Mouse (Mus musculus) lung, postnatal 0 days (tissue): ENCODE measurements around the gene Ntf5. TPM values are rescaled to one million over a fixed set of nuclear protein-coding genes. Genes with fewer than 3 reads are reported as not detected.

Source experiments
- ATAC-seq: fragments of 200-750 bp; cut with Nextera tagmentation; 2 replicates; pipeline ENCODE4 v1.8.0; 2017; ENCODE audit warnings: moderate library complexity
- DNase-seq: peaks from one replicate; pipeline ENCODE4 v3.0.0-alpha.2; 2016; ENCODE audit warnings: low spot score
- H3K27ac ChIP-seq: fragments of 300-500 bp; sonication (generic); 2 replicates; pipeline ENCODE4 v1.5.1; 2014; ENCODE audit warnings: antibody characterized with exemption, mild to moderate bottlenecking, low read length, mixed read lengths
- H3K27me3 ChIP-seq: fragments of 300-500 bp; sonication (generic); replicated peaks from 2 replicates; pipeline ENCODE4 v1.6.1; 2014; ENCODE audit warnings: low read length, mixed read lengths; ENCODE audit not compliant: insufficient read depth
- H3K36me3 ChIP-seq: fragments of 300-500 bp; sonication (generic); 2 replicates; pipeline ENCODE4 v1.6.1; 2014; ENCODE audit warnings: low read length, mixed read lengths; ENCODE audit not compliant: insufficient read depth
- H3K4me1 ChIP-seq: fragments of 300-500 bp; sonication (generic); 2 replicates; pipeline ENCODE4 v1.6.1; 2014; ENCODE audit warnings: antibody characterized with exemption, low read depth, low read length, mixed read lengths; ENCODE audit not compliant: insufficient read depth
- H3K4me2 ChIP-seq: fragments of 300-500 bp; sonication (generic); replicated peaks from 2 replicates; pipeline ENCODE4 v1.6.1; 2014; ENCODE audit warnings: low read depth, mild to moderate bottlenecking, low read length, moderate library complexity, mixed read lengths
- H3K4me3 ChIP-seq: fragments of 300-500 bp; sonication (generic); 2 replicates; pipeline ENCODE4 v1.5.1; 2014; ENCODE audit warnings: low read depth, low read length
- H3K9ac ChIP-seq: fragments of 300-500 bp; sonication (generic); replicated peaks from 2 replicates; pipeline ENCODE4 v1.6.1; 2014; ENCODE audit warnings: low read depth, mild to moderate bottlenecking
- H3K9me3 ChIP-seq: fragments of 300-500 bp; sonication (generic); 2 replicates; pipeline ENCODE4 v1.6.1; 2016; ENCODE audit warnings: low read length, mixed read lengths
- CTCF ChIP-seq: IDR thresholded peaks from 2 replicates; pipeline ENCODE4 v1.5.1; 2016; ENCODE audit warnings: antibody characterized with exemption, mild to moderate bottlenecking
- EP300 ChIP-seq: IDR thresholded peaks from 2 replicates; pipeline ENCODE4 v1.6.1; 2016; ENCODE audit warnings: antibody characterized with exemption, mild to moderate bottlenecking, control low read depth
- WGBS: fragments of 180-500 bp; shearing (Covaris S2); extraction: QIAGEN DNeasy Blood & Tissue Kit; methylation state at CpG from one replicate; pipeline ENCODE4 v1.1.7; 2014; 5-methylcytosine and 5-hydroxymethylcytosine counted together
- polyA plus RNA-seq: library from polyadenylated mRNA; unstranded; fragments of >200 nt; fragmentation: Nextera tagmentation; extraction: Ambion mirVana; gene quantifications from 2 replicates; pipeline ENCODE4 v1.2.1, GENCODE M21; 2015

The Ntf5 gene
- polyA plus RNA-seq, 1 experiment from 2014 or later, result 7.1 TPM

GRCm38 (mm10) chr7:45401521-45402085 lies 11.9 kb upstream of the Ntf5 start:
- H3K4me2 ChIP-seq, result no peak overlapping the region
- TF ChIP-seq EP300 (no peak), CTCF (no peak)
- WGBS, result 56% methylated on average over 10 of the region's 10 CpGs
- H3K36me3 ChIP-seq, result no peaks in the 10 kb centered on the region
- no peak overlapping the region for H3K4me3 ChIP-seq
- H3K27ac ChIP-seq, result no peak overlapping the region
- no peak overlapping the region for H3K9ac ChIP-seq
- H3K27me3 ChIP-seq, result peaks cover 6% of the 10 kb centered on the region
- ATAC-seq (no peak), DNase-seq (no peak)
- H3K4me1 ChIP-seq, result 0 out of 2 replicates have a peak, but pooled peaks cover 5% of the 10 kb centered on the region
- no peaks in the 10 kb centered on the region for H3K9me3 ChIP-seq

GRCm38 (mm10) chr7:45403532-45404261 lies 9.8 kb upstream of the Ntf5 start:
- 46% methylated on average over 6 of the region's 6 CpGs for WGBS
- DNase-seq (peak; percentile 80), ATAC-seq (peak; percentile 30; the same call in 1 of the 2 replicates)
- no peak overlapping the region for H3K4me3 ChIP-seq
- H3K4me1 ChIP-seq, result 0 out of 2 replicates have a peak, but pooled peaks cover 5% of the 10 kb centered on the region
- peaks cover 24% of the 10 kb centered on the region for H3K27me3 ChIP-seq
- no peak overlapping the region for H3K9ac ChIP-seq
- no peak for TF ChIP-seq EP300
- peak; percentile 78 for TF ChIP-seq CTCF
- H3K4me2 ChIP-seq, result no peak overlapping the region
- H3K9me3 ChIP-seq, result no peaks in the 10 kb centered on the region
- H3K27ac ChIP-seq, result no peak overlapping the region
- H3K36me3 ChIP-seq, result no peaks in the 10 kb centered on the region

GRCm38 (mm10) chr7:45405091-45406075 lies 8.1 kb upstream of the Ntf5 start, which contains the start of gene Kcna7:
Gene Kcna7 (plus strand): TSS chr7:45405653.
- H3K27me3 ChIP-seq, result peaks cover 33% of the 10 kb centered on the region
- H3K4me1 ChIP-seq, result 0 out of 2 replicates have a peak, but pooled peaks cover 5% of the 10 kb centered on the region
- H3K36me3 ChIP-seq, result no peaks in the 10 kb centered on the region
- WGBS, result 9% methylated on average over 28 of the region's 28 CpGs
- no peaks in the 10 kb centered on the region for H3K9me3 ChIP-seq
- peak within 1 kb of the TSS; percentile 39 for H3K4me3 ChIP-seq
- DNase-seq, result peak; percentile 73
- no peak within 1 kb of the TSS for H3K9ac ChIP-seq
- TF ChIP-seq EP300, result no peak
- peak; percentile 91 for TF ChIP-seq CTCF
- peak; percentile 60 for ATAC-seq
- peak within 1 kb of the TSS; percentile 64 for H3K4me2 ChIP-seq
- H3K27ac ChIP-seq, result no peak within 1 kb of the TSS

GRCm38 (mm10) chr7:45406157-45407156 lies 7.0 kb upstream of the Ntf5 start:
- Histone ChIP-seq H3K4me2 (peak overlapping the region; percentile 64), H3K27ac (no peak overlapping the region), H3K36me3 (no peaks in the 10 kb centered on the region), H3K9me3 (no peaks in the 10 kb centered on the region), H3K9ac (no peak overlapping the region), H3K4me3 (peak overlapping the region; percentile 39), H3K27me3 (peaks cover 33% of the 10 kb centered on the region), H3K4me1 (0 out of 2 replicates have a peak, but pooled peaks cover 5% of the 10 kb centered on the region)
- DNase-seq (peak; percentile 30), ATAC-seq (peak; percentile 38)
- 1% methylated on average over 109 of the region's 114 CpGs for WGBS
- no peak for TF ChIP-seq EP300
- TF ChIP-seq CTCF, result peak; percentile 18; the same call in 1 of the 2 replicates

GRCm38 (mm10) chr7:45407836-45408235 lies 5.7 kb upstream of the Ntf5 start:
- ATAC-seq, result no peak
- H3K9ac ChIP-seq, result no peak overlapping the region

More at GRCm38 (mm10) chr7:45407836-45408235, 5.7 kb upstream of the Ntf5 start:
- H3K27ac ChIP-seq, result no peak overlapping the region
- no peak overlapping the region for H3K4me2 ChIP-seq
- 74% methylated on average over 10 of the region's 10 CpGs for WGBS
- H3K4me1 ChIP-seq, result 0 out of 2 replicates have a peak, but pooled peaks cover 5% of the 10 kb centered on the region
- no peaks in the 10 kb centered on the region for H3K36me3 ChIP-seq
- DNase-seq, result no peak
- no peak for TF ChIP-seq CTCF
- TF ChIP-seq EP300, result no peak
- peaks cover 33% of the 10 kb centered on the region for H3K27me3 ChIP-seq
- H3K4me3 ChIP-seq, result no peak overlapping the region
- H3K9me3 ChIP-seq, result no peaks in the 10 kb centered on the region
